Mouse (Mus musculus): ENCODE measurements around the gene Rnase2a.
"Not testable (repeated sequence)": the region's sequence is repeated elsewhere in the genome, so short reads cannot be mapped to it uniquely, and the experiment has no call there.

Gene Rnase2a

GRCm38 (mm10) chr14:51256041-51256440, at the start of gene Rnase2a:
Gene Rnase2a, minus strand, starts transcription at chr14:51256112.
- no peak for DNase-seq (ENCODE audit: low read depth)

GRCm38 (mm10) chr14:51291505-51291904, 35.6 kb upstream of the Rnase2a start:
- DNase-seq (ENCODE audit: low read depth), result no peak

GRCm38 (mm10) chr14:51278515-51278914, 22.6 kb upstream of the Rnase2a start:
- DNase-seq (ENCODE audit: low read depth), result not testable (repeated sequence)

GRCm38 (mm10) chr14:51268677-51269076, 12.8 kb upstream of the Rnase2a start:
- no peak for DNase-seq (ENCODE audit: low read depth)

DNA sequence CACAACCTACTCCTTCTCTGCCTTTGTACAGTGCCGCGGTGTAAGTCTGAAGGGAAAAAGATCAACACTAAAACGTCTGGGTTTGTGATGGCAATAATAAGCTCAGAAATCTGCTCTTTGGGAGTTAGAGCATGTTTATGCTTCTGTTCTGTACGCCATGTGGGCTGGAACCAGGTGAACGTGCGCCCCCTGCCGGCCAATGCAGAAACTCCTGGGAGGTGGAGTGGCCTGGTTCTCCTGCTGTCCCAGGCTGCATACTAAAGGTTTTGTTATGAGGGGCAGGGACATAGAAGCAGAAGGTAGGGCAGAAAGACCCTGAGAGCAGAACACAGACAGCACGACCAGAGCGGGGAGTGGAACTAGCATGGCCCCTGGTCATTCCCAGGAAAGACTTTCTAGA, 10.2 kb upstream of the Rnase2a start:
- peak; percentile 90 for DNase-seq (ENCODE audit: low read depth)

DNA sequence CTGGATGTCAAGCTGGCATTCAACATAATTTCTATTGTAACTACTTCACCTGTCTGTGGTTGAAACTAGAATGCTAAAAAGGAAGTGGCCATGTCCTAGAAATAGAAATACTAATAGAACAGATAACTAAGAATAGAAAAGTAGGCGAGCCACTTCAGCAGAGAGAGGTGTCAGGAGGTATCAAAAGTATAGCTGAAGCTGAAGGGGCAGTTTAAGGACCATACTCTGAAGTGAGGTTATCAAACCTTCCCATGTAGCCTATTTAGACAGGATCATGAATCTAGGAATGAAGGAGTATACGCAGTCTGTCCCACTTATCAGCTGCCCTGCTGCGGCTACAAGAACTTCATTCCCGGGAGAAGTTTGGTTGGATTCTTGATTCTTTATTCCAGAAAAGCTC, 9.8 kb upstream of the Rnase2a start:
- no peak for DNase-seq (ENCODE audit: low read depth)

GRCm38 (mm10) chr14:51262397-51262796, 6.5 kb upstream of the Rnase2a start:
- no peak for DNase-seq (ENCODE audit: low read depth)

- DNase-seq (ENCODE audit: low read depth), result peak; percentile 45
These were observed 3.8 kb upstream of the Rnase2a start for GRCm38 (mm10) chr14:51259741-51260140.

DNA sequence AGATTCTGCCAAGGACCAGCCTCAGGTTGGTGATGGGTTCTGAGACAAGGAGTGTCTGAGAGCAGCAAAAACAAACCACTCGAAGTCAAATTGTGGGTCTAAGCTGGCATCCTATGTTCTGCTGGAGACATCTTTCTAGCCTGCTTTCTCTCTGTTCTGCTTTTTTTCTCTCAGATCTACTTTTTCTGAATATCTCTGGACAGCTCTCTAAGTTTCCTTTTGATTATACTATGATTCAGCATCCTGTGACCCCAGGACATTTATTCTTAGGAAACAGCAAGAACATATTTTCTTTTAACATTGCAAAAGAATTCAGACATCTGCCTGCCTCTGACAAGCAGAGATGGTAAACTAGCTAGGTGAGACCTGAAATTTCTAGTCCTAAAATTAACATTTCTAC, 2.3 kb downstream of the Rnase2a start:
- no peak for DNase-seq (ENCODE audit: low read depth)

- DNase-seq (ENCODE audit: low read depth), result not testable (repeated sequence)
These were observed 3.7 kb downstream of the Rnase2a start for GRCm38 (mm10) chr14:51252206-51252605.

- DNase-seq (ENCODE audit: low read depth), result no peak
These were observed 5.6 kb downstream of the Rnase2a start for GRCm38 (mm10) chr14:51250348-51250747.

DNA sequence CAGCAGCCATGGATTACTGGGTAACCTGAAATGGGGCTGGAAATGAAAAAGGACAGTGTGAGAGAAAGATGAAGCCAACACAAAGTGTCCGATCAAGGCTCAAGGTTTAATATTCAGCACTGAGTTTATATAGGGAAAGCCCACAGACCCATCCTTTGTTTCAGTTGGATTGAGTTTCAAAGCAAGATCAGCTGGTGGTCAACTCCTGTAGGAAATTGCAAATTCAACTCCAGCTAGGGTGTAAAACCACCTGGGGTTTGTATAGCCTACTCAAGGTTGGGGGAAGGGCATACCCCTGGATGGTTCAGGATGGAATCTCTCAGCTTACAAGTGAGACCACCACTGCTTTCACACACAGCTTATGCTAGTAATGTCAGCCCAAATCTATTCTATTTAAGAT, 8.2 kb downstream of the Rnase2a start:
- DNase-seq (ENCODE audit: low read depth), result no peak

DNA sequence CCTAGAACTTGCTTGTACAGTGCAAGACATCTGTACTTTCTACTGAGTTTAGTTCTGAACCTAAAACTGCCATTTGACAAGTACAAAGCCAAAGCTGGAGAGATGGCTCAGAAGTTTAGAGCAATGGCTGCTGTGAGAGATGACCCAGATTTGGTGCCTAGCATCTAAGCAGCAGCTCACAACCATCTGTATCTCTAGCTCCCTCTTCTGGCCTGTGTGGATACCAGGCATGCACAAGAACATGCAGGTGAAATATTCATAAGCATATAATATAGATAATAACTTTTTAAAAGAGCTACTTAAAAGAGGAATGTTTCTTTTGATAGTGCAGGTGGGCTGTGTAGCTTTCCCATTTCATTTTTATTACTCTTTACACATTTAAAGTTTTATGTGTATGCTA, 15.0 kb downstream of the Rnase2a start:
- DNase-seq (ENCODE audit: low read depth), result peak; percentile 74

GRCm38 (mm10) chr14:51237488-51237887, 18.4 kb downstream of the Rnase2a start:
- DNase-seq (ENCODE audit: low read depth), result not testable (repeated sequence)

DNA sequence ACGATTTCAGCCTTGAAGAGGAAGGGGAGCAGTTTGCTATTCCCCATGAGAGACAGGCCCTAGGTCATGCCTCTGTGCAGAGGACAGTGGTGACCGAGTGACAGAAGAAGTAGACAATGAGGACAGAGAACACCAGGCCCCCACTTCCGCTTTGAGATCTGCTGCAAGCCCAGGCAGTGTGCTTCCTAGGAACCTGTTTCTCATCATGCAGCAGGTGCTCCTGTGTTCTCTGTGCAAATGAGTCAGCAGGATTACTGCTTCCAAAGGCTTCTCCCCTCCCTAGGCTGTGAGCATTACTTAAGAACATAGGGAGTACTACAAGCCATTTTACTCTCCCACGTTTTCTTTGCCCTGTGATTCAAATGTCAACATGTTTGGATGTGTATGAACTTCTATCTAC, 26.3 kb downstream of the Rnase2a start:
- not testable (repeated sequence) for DNase-seq (ENCODE audit: low read depth)

DNA sequence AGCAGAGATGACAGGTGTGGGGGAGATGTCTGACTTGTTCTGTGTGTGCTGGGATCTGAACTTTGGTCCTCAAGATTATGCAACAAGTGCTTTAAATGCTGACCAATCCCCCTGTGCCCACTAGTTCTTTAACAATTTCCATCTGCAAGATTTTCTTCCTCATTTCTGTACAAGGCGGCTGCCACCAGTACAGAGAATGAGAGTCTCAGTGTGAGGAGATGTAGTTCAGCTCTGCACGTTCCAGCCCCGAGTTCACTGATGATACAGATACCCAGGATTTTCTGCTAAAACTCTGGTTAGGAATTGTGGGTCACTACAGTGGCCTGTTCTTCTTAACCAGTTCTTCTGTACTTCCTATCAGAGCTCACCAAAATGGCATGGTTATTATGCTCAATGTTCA, 35.8 kb downstream of the Rnase2a start:
- DNase-seq (ENCODE audit: low read depth), result not testable (repeated sequence)
